Mouse (Mus musculus) B cell, adult 67 days (primary cell): ENCODE data around the gene 1700113H08Rik. TPM values are rescaled to one million over a fixed set of nuclear protein-coding genes. Genes with fewer than 3 reads are reported as not detected.

ENCODE experiments used
- total RNA-seq, 2 experiments: library from RNA; stranded (reverse); gene quantifications; 4 replicates each; pipeline ENCODE4 v1.2.4; 2023

Gene 1700113H08Rik
- total RNA-seq, result not detected

DNA sequence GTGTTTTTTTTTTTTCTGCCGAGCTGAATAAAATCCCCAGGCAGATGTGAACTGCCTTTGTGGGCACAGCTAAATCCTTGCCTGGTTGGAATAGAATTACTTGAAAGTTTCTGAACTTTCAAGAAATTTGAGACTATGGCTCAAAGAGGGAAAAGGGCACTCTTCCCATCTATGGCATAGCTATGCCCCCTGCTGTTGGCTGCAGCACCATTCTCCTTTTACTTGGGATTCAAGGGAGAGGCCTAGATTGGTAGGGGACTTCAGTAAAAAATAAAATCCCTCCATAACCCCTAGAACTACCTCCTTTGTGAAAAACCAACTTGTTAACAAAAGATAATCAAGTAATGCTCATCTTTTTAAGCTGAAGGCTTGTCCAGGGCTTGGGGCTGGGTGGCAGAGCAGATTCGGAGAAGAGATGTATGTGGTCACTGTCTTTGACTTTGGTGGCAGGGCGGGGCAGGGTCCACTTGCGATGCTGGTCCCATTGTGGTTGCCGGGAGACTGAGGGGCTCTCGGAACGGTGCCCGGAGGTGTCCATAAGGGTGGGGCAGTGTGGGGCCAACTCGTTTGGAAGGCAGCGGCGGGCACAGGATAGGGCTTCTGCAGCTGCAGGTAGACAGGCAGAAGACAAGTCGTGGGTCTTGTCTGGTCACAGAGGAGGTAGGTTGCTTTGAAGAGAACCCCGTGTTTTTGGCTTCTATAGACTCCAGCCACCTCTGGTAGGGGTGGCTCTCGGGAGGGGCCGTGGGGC is at the start of gene 1700113H08Rik:
TSS of gene 1700113H08Rik (plus strand) at position 546 of the 751 bp plus-strand sequence.

Other genes with a start within 250 kb of the 1700113H08Rik start
- under 1 TPM; 0.33 to 0.55 TPM for gene Stab2, start 50.0 kb upstream of the 1700113H08Rik start, total RNA-seq